Comparison of ENCODE assay signal across 8 mouse cellular contexts in the genomic region with DNA sequence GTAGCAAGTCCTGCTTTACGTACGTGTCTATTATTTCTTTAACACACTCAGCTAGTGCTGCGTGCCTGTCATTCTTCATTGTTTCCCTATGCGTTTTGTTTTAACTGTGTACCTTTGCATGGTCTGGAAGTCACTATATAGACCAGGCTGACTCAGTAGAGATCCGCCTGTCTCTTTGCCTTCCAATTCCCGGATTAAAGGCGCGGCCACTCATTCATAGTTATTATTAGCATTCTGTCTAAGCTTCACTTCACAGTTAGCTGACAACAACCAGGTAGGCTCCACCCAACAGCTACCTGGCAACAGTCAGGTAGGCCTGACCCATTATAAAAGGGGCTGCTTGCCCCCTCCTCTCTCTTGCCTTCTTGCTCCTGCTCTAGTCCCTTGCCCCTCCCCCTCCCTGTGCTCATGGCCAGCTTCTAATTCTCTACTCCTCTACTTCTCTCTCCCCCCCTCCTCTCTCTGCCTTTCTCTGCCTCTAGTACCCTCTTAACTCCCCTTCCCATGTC. TPM values are rescaled to one million over a fixed set of nuclear protein-coding genes. Genes with fewer than 3 reads are reported as not detected.
A peak's percentile ranks its signal among the peaks of the same experiment; 100 is the strongest.
DNase-seq lines count a peak whose midpoint lies in the region; ATAC-seq and TF ChIP-seq lines count a peak whose summit lies in the region.

No protein-coding gene starts in this region.

- peaks cover 38% of the 10 kb centered on the region for H3K36me3 ChIP-seq in embryonic facial prominence, embryonic 10.5 days (replicated peaks)
- H3K36me3 ChIP-seq in heart, postnatal 0 days (replicated peaks; ENCODE audit: control insufficient read depth, insufficient read depth, low read length) = peaks cover 24% of the 10 kb centered on the region

- intact Hi-C loops in left cerebral cortex, postnatal 4 days (cut with DNase I) = no loop called here

- H3K4me1 ChIP-seq in embryonic facial prominence, embryonic 10.5 days = peaks cover 43% of the 10 kb centered on the region
- peaks cover 11% of the 10 kb centered on the region for H3K4me1 ChIP-seq in heart, postnatal 0 days (ENCODE audit: control insufficient read depth, insufficient read depth)

- ATAC-seq in heart, postnatal 0 days (ENCODE audit: insufficient read depth, low read depth) = peak; percentile 1; the same call in 1 of the 2 replicates
- peak; percentile 4; the same call in 1 of the 2 replicates for ATAC-seq in megakaryocyte, adult 5-6 weeks (ENCODE audit: poor library complexity, severe bottlenecking)
- ATAC-seq in frontal cortex, adult (ENCODE audit: low TSS enrichment) = no peak

- DNase-seq in left cerebral cortex, postnatal 4 days = peak; percentile 32
- DNase-seq in left cerebral cortex, adult 11 months (ENCODE audit: low spot score) = no peak
- DNase-seq in embryonic facial prominence, embryonic 10.5 days (ENCODE audit: low spot score) = peak; percentile 45
- DNase-seq in heart, postnatal 0 days (ENCODE audit: low spot score) = no peak
- DNase-seq in urinary bladder, adult 2 months (ENCODE audit: low spot score) = no peak
- DNase-seq in adipocyte (ENCODE audit: low spot score) = no peak

- peak overlapping the region; percentile 92 for H3K27ac ChIP-seq in embryonic facial prominence, embryonic 10.5 days (replicated peaks)
- peak overlapping the region; percentile 92 for H3K27ac ChIP-seq in heart, postnatal 0 days (ENCODE audit: low read depth)

- peak overlapping the region; percentile 94 for H3K4me3 ChIP-seq in embryonic facial prominence, embryonic 10.5 days
- H3K4me3 ChIP-seq in heart, postnatal 0 days (ENCODE audit: low read depth, low read length) = peak overlapping the region; percentile 64

- no peak for TF ChIP-seq CTCF in heart, postnatal 0 days (IDR thresholded peaks at IDR 0.05; ENCODE audit: low read depth)

- no peak for TF ChIP-seq EP300 in heart, postnatal 0 days (IDR thresholded peaks at IDR 0.05; ENCODE audit: low read depth)

- no peaks in the 10 kb centered on the region for H3K27me3 ChIP-seq in embryonic facial prominence, embryonic 10.5 days (replicated peaks; ENCODE audit: low read depth, poor library complexity, severe bottlenecking)
- no peaks in the 10 kb centered on the region for H3K27me3 ChIP-seq in heart, postnatal 0 days (ENCODE audit: control insufficient read depth, insufficient read depth, low read length)

- H3K9me3 ChIP-seq in embryonic facial prominence, embryonic 10.5 days = no peaks in the 10 kb centered on the region
- H3K9me3 ChIP-seq in heart, postnatal 0 days (replicated peaks; ENCODE audit: control insufficient read depth, low read length) = no peaks in the 10 kb centered on the region

- peak overlapping the region; percentile 79 for H3K9ac ChIP-seq in heart, postnatal 0 days (replicated peaks; ENCODE audit: low read depth, low read length)

- H3K4me2 ChIP-seq in heart, postnatal 0 days (ENCODE audit: low read depth, low read length) = peak overlapping the region; percentile 98

- 2% methylated on average over 8 of the region's 8 CpGs for WGBS in embryonic facial prominence, embryonic 10.5 days
- WGBS in heart, postnatal 0 days = 2% methylated on average over 8 of the region's 8 CpGs

RNA-seq across cellular contexts. Expression of a gene that starts 0.3 kb away (rescaled TPM):
- total RNA-seq in left cerebral cortex, postnatal 4 days (2021) = 10 to 100 TPM; 25.4 to 25.9 TPM
- 66.1 and 67.7 TPM in 2 replicates for polyA plus RNA-seq in embryonic facial prominence, embryonic 10.5 days (2016; fragmentation: Nextera tagmentation; extraction: Ambion mirVana)
- 46.5 and 48.8 TPM in 2 replicates for total RNA-seq in heart, postnatal 0 days (2014; rRNA removed; ENCODE audit: low replicate concordance)
- polyA plus RNA-seq in heart, postnatal 0 days (2015; fragmentation: Nextera tagmentation; extraction: Ambion mirVana) = 25.1 and 25.8 TPM in 2 replicates
- total RNA-seq in megakaryocyte, adult 5-6 weeks (2015) = 3.4 and 5.7 TPM in 2 replicates
- total RNA-seq in megakaryocyte, adult 5-6 weeks (2017) = 3.9 and 4.0 TPM in 2 replicates
- polyA plus RNA-seq in urinary bladder, adult 2 months (2012; rRNA removed) = 14.0 and 16.8 TPM in 2 replicates

RNA-seq across cellular contexts. Expression of a gene that starts 9.4 kb away (rescaled TPM):
- 10 to 100 TPM; 36.0 to 41.2 TPM for total RNA-seq in left cerebral cortex, postnatal 4 days (2021)
- polyA plus RNA-seq in embryonic facial prominence, embryonic 10.5 days (2016; fragmentation: Nextera tagmentation; extraction: Ambion mirVana) = 29.1 and 30.2 TPM in 2 replicates
- 30.5 and 55.7 TPM in 2 replicates for total RNA-seq in heart, postnatal 0 days (2014; rRNA removed; ENCODE audit: low replicate concordance)
- 17.5 and 18.5 TPM in 2 replicates for polyA plus RNA-seq in heart, postnatal 0 days (2015; fragmentation: Nextera tagmentation; extraction: Ambion mirVana)
- 9.9 and 13.5 TPM in 2 replicates for total RNA-seq in megakaryocyte, adult 5-6 weeks (2015)
- total RNA-seq in megakaryocyte, adult 5-6 weeks (2017) = 5.2 and 6.4 TPM in 2 replicates
- 27.7 and 32.6 TPM in 2 replicates for polyA plus RNA-seq in urinary bladder, adult 2 months (2012; rRNA removed)

RNA-seq across cellular contexts. Expression of a gene that starts 13.1 kb away (rescaled TPM):
- total RNA-seq in left cerebral cortex, postnatal 4 days (2021) = under 1 TPM; 0.14 to 0.32 TPM
- 0.87 and 0.89 TPM in 2 replicates for polyA plus RNA-seq in embryonic facial prominence, embryonic 10.5 days (2016; fragmentation: Nextera tagmentation; extraction: Ambion mirVana)
- not detected in 2 replicates for total RNA-seq in heart, postnatal 0 days (2014; rRNA removed; ENCODE audit: low replicate concordance)
- 0.07 TPM in 1 of 2 replicates, not detected in the other for polyA plus RNA-seq in heart, postnatal 0 days (2015; fragmentation: Nextera tagmentation; extraction: Ambion mirVana)
- total RNA-seq in megakaryocyte, adult 5-6 weeks (2015) = 0.32 and 1.2 TPM in 2 replicates
- 0.28 and 0.55 TPM in 2 replicates for total RNA-seq in megakaryocyte, adult 5-6 weeks (2017)
- 0.06 and 0.13 TPM in 2 replicates for polyA plus RNA-seq in urinary bladder, adult 2 months (2012; rRNA removed)

RNA-seq across cellular contexts. Expression of a gene that starts 22.1 kb away (rescaled TPM):
- total RNA-seq in left cerebral cortex, postnatal 4 days (2021) = not detected
- polyA plus RNA-seq in embryonic facial prominence, embryonic 10.5 days (2016; fragmentation: Nextera tagmentation; extraction: Ambion mirVana) = not detected in 2 replicates
- total RNA-seq in heart, postnatal 0 days (2014; rRNA removed; ENCODE audit: low replicate concordance) = 0.46 TPM in 1 of 2 replicates, not detected in the other
- polyA plus RNA-seq in heart, postnatal 0 days (2015; fragmentation: Nextera tagmentation; extraction: Ambion mirVana) = 0.16 and 0.18 TPM in 2 replicates
- total RNA-seq in megakaryocyte, adult 5-6 weeks (2015) = 1.1 and 1.4 TPM in 2 replicates
- total RNA-seq in megakaryocyte, adult 5-6 weeks (2017) = 0.48 and 0.49 TPM in 2 replicates
- 5.1 and 9.2 TPM in 2 replicates for polyA plus RNA-seq in urinary bladder, adult 2 months (2012; rRNA removed)

RNA-seq across cellular contexts. Expression of a gene that starts 22.6 kb away (rescaled TPM):
- total RNA-seq in left cerebral cortex, postnatal 4 days (2021) = 10 to 100 TPM; 54.3 to 62.5 TPM
- polyA plus RNA-seq in embryonic facial prominence, embryonic 10.5 days (2016; fragmentation: Nextera tagmentation; extraction: Ambion mirVana) = 111 and 112 TPM in 2 replicates
- total RNA-seq in heart, postnatal 0 days (2014; rRNA removed; ENCODE audit: low replicate concordance) = 59.2 and 75.1 TPM in 2 replicates
- 96.6 and 105 TPM in 2 replicates for polyA plus RNA-seq in heart, postnatal 0 days (2015; fragmentation: Nextera tagmentation; extraction: Ambion mirVana)
- 9.1 and 10.6 TPM in 2 replicates for total RNA-seq in megakaryocyte, adult 5-6 weeks (2015)
- 8.0 and 9.7 TPM in 2 replicates for total RNA-seq in megakaryocyte, adult 5-6 weeks (2017)
- 76.9 and 87.5 TPM in 2 replicates for polyA plus RNA-seq in urinary bladder, adult 2 months (2012; rRNA removed)

Comparison
In these comparisons a context has a peak if more than half of its experiments do, and no peak if none do; other contexts are left out.
1. DNase-seq: peak in left cerebral cortex, postnatal 4 days (single experiment) and embryonic facial prominence, embryonic 10.5 days (single experiment); none in left cerebral cortex, adult 11 months (single experiment), heart, postnatal 0 days (single experiment), urinary bladder, adult 2 months (single experiment) and adipocyte (single experiment).